Mouse (Mus musculus): ENCODE measurements at regions not wholly inside any gene's neighbourhood (a gene's known extent, or its start where the extent isn't known, plus 50 kb on each side); places are given as distances from the start of the nearest gene placed in this dataset.

- Histone ChIP-seq H3K27ac (ENCODE audit: control insufficient read depth, low read depth, low read length) (no peak overlapping the region), H3K36me3 (ENCODE audit: control insufficient read depth in 1 of 2, insufficient read depth in 2 of 2, low read length in 2 of 2) (no peaks in the 10 kb centered on the region), H3K9me3 (replicated peaks; ENCODE audit: insufficient read depth, low read length) (no peaks in the 10 kb centered on the region), H3K79me2 (ENCODE audit: control insufficient read depth, insufficient read depth, low read length, poor library complexity) (no peaks in the 10 kb centered on the region), H3K4me3 (ENCODE audit: control insufficient read depth in 1 of 2, insufficient read depth in 1 of 2, low read depth in 2 of 2, low read length in 2 of 2) (no peak overlapping the region), H3K27me3 (ENCODE audit: control insufficient read depth in 1 of 2, insufficient read depth in 2 of 2, low read length in 2 of 2) (no peaks in the 10 kb centered on the region), H3K4me1 (ENCODE audit: control insufficient read depth in 1 of 2, insufficient read depth in 2 of 2, low read length in 2 of 2) (no peaks in the 10 kb centered on the region), H3K9ac (ENCODE audit: control insufficient read depth, low read depth, low read length, poor library complexity, severe bottlenecking) (no peak overlapping the region)
- TF ChIP-seq ZKSCAN1 (IDR thresholded peaks at IDR 0.05; ENCODE audit: low read depth, low read length), result no peak
- no peak for TF ChIP-seq KAT2A (conservative IDR thresholded peaks at IDR 0.05; ENCODE audit: low read depth, low read length)
- no peak for TF ChIP-seq SIN3A (IDR thresholded peaks at IDR 0.05; ENCODE audit: low read length)
- TF ChIP-seq ZMIZ1 (IDR thresholded peaks at IDR 0.05; ENCODE audit: low read depth, low read length), result no peak
- TF ChIP-seq TBP (IDR thresholded peaks at IDR 0.05; ENCODE audit: low read depth, low read length), result no peak
- no peak for TF ChIP-seq MEF2A (IDR thresholded peaks at IDR 0.05; ENCODE audit: extremely low read depth, insufficient replicate concordance, low read depth, low read length, poor library complexity, severe bottlenecking)
- no peak for TF ChIP-seq CHD1 (IDR thresholded peaks at IDR 0.05; ENCODE audit: low read depth, low read length)
- no peak for TF ChIP-seq ZC3H11A (IDR thresholded peaks at IDR 0.05; ENCODE audit: low read depth, low read length)
- no peak for TF ChIP-seq BHLHE40 (IDR thresholded peaks at IDR 0.05; ENCODE audit: borderline replicate concordance, low read depth, low read length)
- no peak for DNase-seq (ENCODE audit: low read depth, low spot score)
Measured at GRCm38 (mm10) chr10:38907835-38908234, 57.5 kb upstream of the Lama4 start.

- H3K4me3 ChIP-seq (ENCODE audit: control insufficient read depth in 1 of 2, insufficient read depth in 1 of 2, low read depth in 2 of 2, low read length in 2 of 2), result no peak overlapping the region
- no peak for DNase-seq (ENCODE audit: low read depth, low spot score)
- no peaks in the 10 kb centered on the region for H3K36me3 ChIP-seq (ENCODE audit: control insufficient read depth in 1 of 2, insufficient read depth in 2 of 2, low read length in 2 of 2)
- H3K9ac ChIP-seq (ENCODE audit: control insufficient read depth, low read depth, low read length, poor library complexity, severe bottlenecking), result no peak overlapping the region
- H3K79me2 ChIP-seq (ENCODE audit: control insufficient read depth, insufficient read depth, low read length, poor library complexity), result no peaks in the 10 kb centered on the region
- no peaks in the 10 kb centered on the region for H3K27me3 ChIP-seq (ENCODE audit: control insufficient read depth in 1 of 2, insufficient read depth in 2 of 2, low read length in 2 of 2)
- no peak for TF ChIP-seq ZNF384 (IDR thresholded peaks at IDR 0.05; ENCODE audit: low read depth, low read length)
- no peak for TF ChIP-seq ZC3H11A (IDR thresholded peaks at IDR 0.05; ENCODE audit: low read depth, low read length)
- no peak for TF ChIP-seq RAD21 (IDR thresholded peaks at IDR 0.05; ENCODE audit: low read depth, low read length)
- TF ChIP-seq ETS1 (IDR thresholded peaks at IDR 0.05; ENCODE audit: low read depth, low read length), result no peak
- TF ChIP-seq ELF1 (IDR thresholded peaks at IDR 0.05; ENCODE audit: low read depth, low read length), result no peak
- H3K4me1 ChIP-seq (ENCODE audit: control insufficient read depth in 1 of 2, insufficient read depth in 2 of 2, low read length in 2 of 2), result no peaks in the 10 kb centered on the region
- H3K9me3 ChIP-seq (replicated peaks; ENCODE audit: insufficient read depth, low read length), result no peaks in the 10 kb centered on the region
- H3K27ac ChIP-seq (ENCODE audit: control insufficient read depth, low read depth, low read length), result no peak overlapping the region
Measured at GRCm38 (mm10) chr10:38908277-38908676, 57.0 kb upstream of the Lama4 start.

- TF ChIP-seq TAL1 (IDR thresholded peaks at IDR 0.05; ENCODE audit: low read length), result no peak
- TF ChIP-seq USF2 (IDR thresholded peaks at IDR 0.05; ENCODE audit: borderline replicate concordance in 1 of 2, insufficient read depth in 1 of 2, low read depth in 1 of 2, low read length in 2 of 2), result no peak
- no peak for TF ChIP-seq ZMIZ1 (IDR thresholded peaks at IDR 0.05; ENCODE audit: low read depth, low read length)
- no peak for TF ChIP-seq TCF12 (IDR thresholded peaks at IDR 0.05; ENCODE audit: low read depth, low read length)
- no peak for TF ChIP-seq MYB (IDR thresholded peaks at IDR 0.05; ENCODE audit: low read depth, low read length)
- no peak for TF ChIP-seq TBP (IDR thresholded peaks at IDR 0.05; ENCODE audit: low read depth, low read length)
- no peak for TF ChIP-seq USF1 (IDR thresholded peaks at IDR 0.05; ENCODE audit: low read depth, low read length)
- TF ChIP-seq MYC (IDR thresholded peaks at IDR 0.05; ENCODE audit: low read depth, low read length), result no peak
- no peak for TF ChIP-seq E2F4 (IDR thresholded peaks at IDR 0.05; ENCODE audit: borderline replicate concordance, low read depth, low read length)
- TF ChIP-seq GATA1 (IDR thresholded peaks at IDR 0.05; ENCODE audit: low read depth, low read length), result no peak
- Histone ChIP-seq H3K9ac (ENCODE audit: control insufficient read depth, low read depth, low read length, poor library complexity, severe bottlenecking) (no peak overlapping the region), H3K36me3 (ENCODE audit: control insufficient read depth in 1 of 2, insufficient read depth in 2 of 2, low read length in 2 of 2) (no peaks in the 10 kb centered on the region), H3K9me3 (replicated peaks; ENCODE audit: insufficient read depth, low read length) (no peaks in the 10 kb centered on the region), H3K27me3 (ENCODE audit: control insufficient read depth in 1 of 2, insufficient read depth in 2 of 2, low read length in 2 of 2) (no peaks in the 10 kb centered on the region), H3K4me1 (ENCODE audit: control insufficient read depth in 1 of 2, insufficient read depth in 2 of 2, low read length in 2 of 2) (no peaks in the 10 kb centered on the region), H3K27ac (ENCODE audit: control insufficient read depth, low read depth, low read length) (no peak overlapping the region), H3K79me2 (ENCODE audit: control insufficient read depth, insufficient read depth, low read length, poor library complexity) (no peaks in the 10 kb centered on the region), H3K4me3 (ENCODE audit: control insufficient read depth in 1 of 2, insufficient read depth in 1 of 2, low read depth in 2 of 2, low read length in 2 of 2) (no peak overlapping the region)
- no peak for DNase-seq (ENCODE audit: low read depth, low spot score)
Measured at GRCm38 (mm10) chr10:38909152-38909732, 56.1 kb upstream of the Lama4 start.
